Mouse (Mus musculus): ENCODE data around the gene Kir3dl1.
"Not testable (repeated sequence)": the region's sequence is repeated elsewhere in the genome, so short reads cannot be mapped to it uniquely, and the experiment has no call there.

Gene Kir3dl1

GRCm38 (mm10) chrX:136517699-136518098 is at the start of gene Kir3dl1:
TSS of gene Kir3dl1 (plus strand) at chrX:136517999.
- not testable (repeated sequence) for DNase-seq

- not testable (repeated sequence) for DNase-seq
Observed at GRCm38 (mm10) chrX:136543956-136544355, 26.2 kb downstream of the Kir3dl1 start, which contains the start of gene Kir3dl2. TSS of gene Kir3dl2 (minus strand) at chrX:136544056.

- not testable (repeated sequence) for DNase-seq
Observed at GRCm38 (mm10) chrX:136569094-136569493, 51.3 kb downstream of the Kir3dl1 start.
